Mouse (Mus musculus): ENCODE results near the gene Sox2. TPM values are rescaled to one million over a fixed set of nuclear protein-coding genes. Genes with fewer than 3 reads are reported as not detected.
A peak's percentile ranks its signal among the peaks of the same experiment; 100 is the strongest.

The Sox2 gene
- polyA plus RNA-seq, 1 experiment from 2014 or later: not detected

DNA sequence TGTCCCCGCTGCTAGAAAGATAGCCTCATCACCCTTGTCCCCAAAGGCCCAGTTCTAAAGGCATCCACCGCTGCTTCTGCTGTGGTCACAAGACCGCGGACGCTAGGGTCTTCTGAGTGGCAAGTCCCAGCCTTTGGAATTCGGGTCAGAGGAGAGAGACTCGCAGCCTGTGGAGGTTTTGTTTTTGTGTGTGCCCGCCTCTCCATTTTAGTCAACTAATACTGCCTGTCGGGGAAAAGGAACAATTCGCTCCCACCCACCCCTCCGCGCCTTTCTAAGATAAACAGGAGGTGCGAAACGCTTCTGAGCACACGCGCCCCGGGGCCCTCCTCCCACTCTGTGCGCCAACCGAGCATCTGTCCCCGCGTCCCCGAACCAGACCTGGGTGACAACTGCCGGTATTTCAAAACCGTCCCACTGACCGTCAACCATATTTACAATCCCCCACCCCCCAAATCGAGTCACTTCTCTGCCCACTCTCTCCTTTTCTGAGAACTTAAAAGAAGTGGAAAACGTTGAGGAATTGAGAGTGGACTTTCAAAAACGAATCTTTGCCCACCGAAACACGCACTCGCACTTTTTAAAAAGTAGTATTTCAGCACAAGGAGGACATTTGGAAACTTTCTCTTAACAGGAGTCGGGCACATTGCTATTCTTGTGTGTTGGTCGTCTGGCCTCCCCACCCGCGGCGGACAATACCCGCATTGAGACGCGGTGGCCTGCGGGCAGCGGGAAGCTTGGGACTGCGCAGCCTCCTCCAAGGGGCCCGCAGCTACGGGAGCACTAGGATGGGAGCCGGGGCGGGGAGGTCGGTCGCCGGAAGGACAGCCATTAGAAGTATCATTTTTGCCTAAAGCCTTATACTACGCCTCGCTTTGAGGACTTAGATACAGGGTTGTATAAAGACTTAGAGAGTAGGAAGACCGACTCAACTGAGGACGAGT is 12.8 kb downstream of the Sox2 start:
- no peak for ATAC-seq (ENCODE audit: low read depth)
- no peak overlapping the region for H3K9ac ChIP-seq (ENCODE audit: low read depth, low read length)
- H3K27ac ChIP-seq (ENCODE audit: low read length): no peak overlapping the region
- no peak overlapping the region for H3K4me2 ChIP-seq (ENCODE audit: low read depth, low read length)
- H3K9me3 ChIP-seq (replicated peaks; ENCODE audit: control insufficient read depth, low read length): no peaks in the 10 kb centered on the region
- no peaks in the 10 kb centered on the region for H3K36me3 ChIP-seq (ENCODE audit: control insufficient read depth, insufficient read depth)
- H3K4me1 ChIP-seq (ENCODE audit: control insufficient read depth, low read depth, low read length): peaks cover 4% of the 10 kb centered on the region
- H3K27me3 ChIP-seq (ENCODE audit: control insufficient read depth, insufficient read depth, low read depth, low read length): peaks cover 93% of the 10 kb centered on the region
- 1% methylated on average over 53 of the region's 53 CpGs for WGBS (ENCODE audit: insufficient replicate concordance)
- H3K4me3 ChIP-seq (ENCODE audit: low read depth, low read length): no peak overlapping the region

DNA sequence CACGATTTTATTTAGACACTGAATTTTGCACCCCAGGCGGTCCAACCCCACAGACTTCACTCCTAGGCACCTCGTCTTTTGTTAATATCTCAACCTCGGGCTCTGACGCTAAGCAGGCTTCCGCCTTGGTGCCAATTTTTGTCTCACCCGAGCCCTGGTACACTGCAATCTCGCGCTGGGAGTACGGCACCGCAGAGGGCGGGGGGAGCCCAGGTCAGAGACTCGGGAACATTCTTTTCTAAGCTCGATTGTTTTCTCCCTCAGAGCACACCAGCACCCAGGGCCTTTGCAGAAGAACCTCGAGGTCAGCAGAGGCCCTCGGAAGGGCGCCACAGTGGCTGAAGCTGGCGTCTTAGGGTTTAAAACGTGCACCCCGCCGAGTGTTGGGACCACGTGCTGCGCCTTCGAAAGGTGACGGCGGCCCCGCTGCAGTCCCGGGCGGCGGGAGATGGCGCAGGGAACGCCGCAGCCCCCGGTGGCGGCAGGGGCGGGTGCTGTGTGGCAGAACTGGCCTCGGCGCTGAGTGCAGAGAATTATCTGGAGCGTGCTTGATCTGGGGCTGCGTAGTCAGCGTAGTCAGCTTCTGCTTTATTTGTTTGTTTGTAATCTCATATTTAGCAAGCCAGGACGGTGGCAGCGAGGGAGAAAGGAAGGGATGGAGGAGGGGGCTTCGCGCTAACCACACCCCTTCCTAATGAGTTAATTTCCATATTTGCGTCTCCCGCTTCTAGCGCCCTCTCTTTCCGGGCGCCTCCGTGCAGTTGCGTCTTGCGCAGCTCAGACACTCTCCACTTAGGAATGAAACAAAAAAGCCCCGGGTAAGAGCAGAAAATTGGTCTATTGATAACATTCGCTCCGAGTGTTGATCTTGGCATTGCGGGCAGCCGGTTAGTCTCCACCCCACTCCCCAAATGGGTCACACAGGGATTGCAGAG is 13.8 kb downstream of the Sox2 start:
- H3K36me3 ChIP-seq (ENCODE audit: control insufficient read depth, insufficient read depth): no peaks in the 10 kb centered on the region
- peaks cover 91% of the 10 kb centered on the region for H3K27me3 ChIP-seq (ENCODE audit: control insufficient read depth, insufficient read depth, low read depth, low read length)
- H3K27ac ChIP-seq (ENCODE audit: low read length): no peak overlapping the region
- H3K9me3 ChIP-seq (replicated peaks; ENCODE audit: control insufficient read depth, low read length): no peaks in the 10 kb centered on the region
- H3K4me3 ChIP-seq (ENCODE audit: low read depth, low read length): peak overlapping the region; percentile 27
- ATAC-seq (ENCODE audit: low read depth): no peak
- H3K9ac ChIP-seq (ENCODE audit: low read depth, low read length): no peak overlapping the region
- 1% methylated on average over 58 of the region's 58 CpGs for WGBS (ENCODE audit: insufficient replicate concordance)
- peaks cover 4% of the 10 kb centered on the region for H3K4me1 ChIP-seq (ENCODE audit: control insufficient read depth, low read depth, low read length)
- H3K4me2 ChIP-seq (ENCODE audit: low read depth, low read length): peak overlapping the region; percentile 46

DNA sequence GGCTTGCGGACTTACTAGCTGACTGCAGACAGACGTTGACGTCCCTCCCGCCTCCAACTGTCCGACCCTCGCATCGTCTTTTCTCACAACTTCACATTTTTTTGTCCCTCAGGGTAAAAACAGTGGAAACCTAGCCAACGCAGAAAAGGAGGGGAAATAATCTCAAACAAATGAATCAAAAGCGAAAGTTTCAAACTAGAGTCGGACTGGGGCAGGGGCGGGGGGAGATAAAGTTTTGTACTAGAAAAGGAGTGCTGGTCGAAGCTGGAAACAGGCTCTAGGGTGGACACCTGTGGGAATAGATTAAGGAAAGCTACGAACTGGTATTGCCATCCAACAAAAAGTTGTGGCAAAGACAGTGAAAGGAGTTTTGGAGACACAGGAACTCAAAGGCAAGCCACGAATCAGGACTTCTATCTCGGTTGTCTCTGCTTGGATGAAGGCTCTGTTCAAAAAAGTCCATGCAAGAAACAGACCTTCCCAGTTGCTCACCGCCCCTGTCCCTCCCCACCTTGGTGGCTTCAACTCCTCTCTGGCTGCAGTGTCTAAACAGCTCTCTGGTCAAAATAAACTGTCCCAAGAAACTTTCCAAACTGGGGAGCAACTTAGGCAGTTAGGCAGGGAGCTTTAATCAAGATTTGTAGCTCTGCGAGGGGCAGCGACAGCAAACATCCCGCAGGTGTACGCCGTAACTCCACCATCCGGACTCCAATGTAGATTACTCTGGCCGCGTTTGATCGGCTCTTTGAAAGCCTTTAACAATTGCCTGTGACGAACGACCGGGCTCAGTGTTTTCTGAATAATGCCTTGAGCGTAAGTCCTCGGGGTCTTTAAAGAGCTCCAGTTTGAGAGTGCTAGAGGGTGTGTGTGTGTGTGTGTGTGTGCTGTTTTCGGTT is 14.7 kb downstream of the Sox2 start:
- H3K27ac ChIP-seq (ENCODE audit: low read length): no peak overlapping the region
- no peak for ATAC-seq (ENCODE audit: low read depth)
- H3K4me3 ChIP-seq (ENCODE audit: low read depth, low read length): peak overlapping the region; percentile 27
- H3K27me3 ChIP-seq (ENCODE audit: control insufficient read depth, insufficient read depth, low read depth, low read length): peaks cover 92% of the 10 kb centered on the region
- under 1% methylated on average over 31 of the region's 31 CpGs for WGBS (ENCODE audit: insufficient replicate concordance)
- H3K36me3 ChIP-seq (ENCODE audit: control insufficient read depth, insufficient read depth): no peaks in the 10 kb centered on the region
- H3K9me3 ChIP-seq (replicated peaks; ENCODE audit: control insufficient read depth, low read length): no peaks in the 10 kb centered on the region
- peak overlapping the region; percentile 46 for H3K4me2 ChIP-seq (ENCODE audit: low read depth, low read length)
- no peak overlapping the region for H3K9ac ChIP-seq (ENCODE audit: low read depth, low read length)
- peaks cover 4% of the 10 kb centered on the region for H3K4me1 ChIP-seq (ENCODE audit: control insufficient read depth, low read depth, low read length)

DNA sequence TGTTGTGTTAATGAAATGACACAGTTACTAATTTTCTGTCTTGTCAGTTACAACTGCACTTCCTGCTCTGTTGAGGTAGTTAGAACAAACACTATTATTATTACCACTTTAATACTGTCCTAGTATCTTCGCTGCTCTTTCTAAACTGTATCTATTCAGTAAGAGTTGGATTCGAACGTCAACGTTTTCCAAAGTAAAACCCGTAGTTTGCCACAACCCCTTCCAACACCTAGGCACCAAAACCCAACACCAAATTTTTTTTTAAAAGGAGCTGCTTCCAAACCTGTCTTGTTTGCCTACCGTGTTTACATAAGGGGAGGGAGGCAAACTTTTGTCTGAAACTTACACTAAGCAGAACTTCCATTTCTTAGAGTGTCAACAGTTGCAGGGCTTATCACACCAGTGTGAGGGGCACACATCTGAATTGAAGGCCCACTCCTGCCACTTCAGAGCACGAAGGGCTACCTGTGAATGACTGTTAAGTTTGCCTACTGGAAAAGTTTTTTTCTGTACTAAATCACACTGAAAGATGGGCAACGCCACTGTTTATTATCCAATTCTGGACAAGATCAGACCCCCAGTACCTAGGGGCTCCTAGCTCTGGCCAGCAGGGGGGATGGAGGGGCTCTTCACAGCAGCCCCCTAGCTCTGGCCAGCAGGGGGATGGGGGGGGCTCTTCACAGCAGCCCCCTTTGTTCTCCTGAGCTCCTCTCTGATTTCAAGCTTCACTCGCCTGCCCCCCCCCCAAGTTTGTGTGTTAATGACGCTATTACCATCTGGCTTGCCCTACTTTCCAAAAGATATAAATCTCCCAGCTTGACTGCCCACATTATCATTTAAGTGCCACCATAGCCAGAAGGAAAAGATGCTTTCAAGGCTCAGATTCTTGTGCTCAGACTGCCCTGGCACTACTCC is 15.8 kb downstream of the Sox2 start:
- ATAC-seq (ENCODE audit: low read depth): no peak

DNA sequence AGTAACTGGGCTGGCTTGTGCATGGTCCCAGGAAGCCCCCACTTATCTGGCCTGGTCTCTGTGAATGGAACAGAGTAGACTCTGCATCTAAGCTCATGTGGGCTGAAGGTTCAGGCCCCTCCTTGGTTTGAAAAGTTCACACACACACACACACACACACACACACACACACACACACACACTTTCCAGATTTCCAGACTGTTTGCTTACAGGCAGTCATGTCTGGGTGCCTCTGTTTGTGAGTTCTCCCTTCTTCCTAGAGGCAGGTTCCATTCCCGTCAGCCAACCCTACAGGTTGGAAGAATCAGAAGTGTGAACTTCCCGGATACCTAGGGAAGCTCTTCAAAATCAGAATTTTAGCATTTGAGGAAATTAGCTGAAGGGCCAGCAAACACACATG is 17.0 kb downstream of the Sox2 start:
- Histone ChIP-seq H3K27me3 (ENCODE audit: control insufficient read depth, insufficient read depth, low read depth, low read length) (peaks cover 80% of the 10 kb centered on the region), H3K9ac (ENCODE audit: low read depth, low read length) (no peak overlapping the region), H3K27ac (ENCODE audit: low read length) (no peak overlapping the region), H3K4me2 (ENCODE audit: low read depth, low read length) (no peak overlapping the region), H3K4me3 (ENCODE audit: low read depth, low read length) (no peak overlapping the region), H3K4me1 (ENCODE audit: control insufficient read depth, low read depth, low read length) (peaks cover 4% of the 10 kb centered on the region), H3K36me3 (ENCODE audit: control insufficient read depth, insufficient read depth) (no peaks in the 10 kb centered on the region), H3K9me3 (replicated peaks; ENCODE audit: control insufficient read depth, low read length) (no peaks in the 10 kb centered on the region)
- WGBS (ENCODE audit: insufficient replicate concordance): 14% methylated on average over 2 of the region's 2 CpGs
- ATAC-seq (ENCODE audit: low read depth): no peak

More for the DNA sequence above, 15.8 kb downstream of the Sox2 start:
- no peaks in the 10 kb centered on the region for H3K9me3 ChIP-seq (replicated peaks; ENCODE audit: control insufficient read depth, low read length)
- H3K9ac ChIP-seq (ENCODE audit: low read depth, low read length): no peak overlapping the region
- H3K4me3 ChIP-seq (ENCODE audit: low read depth, low read length): no peak overlapping the region
- H3K36me3 ChIP-seq (ENCODE audit: control insufficient read depth, insufficient read depth): no peaks in the 10 kb centered on the region
- H3K4me2 ChIP-seq (ENCODE audit: low read depth, low read length): no peak overlapping the region
- H3K4me1 ChIP-seq (ENCODE audit: control insufficient read depth, low read depth, low read length): peaks cover 4% of the 10 kb centered on the region
- no peak overlapping the region for H3K27ac ChIP-seq (ENCODE audit: low read length)
- WGBS (ENCODE audit: insufficient replicate concordance): 4% methylated on average over 9 of the region's 10 CpGs
- peaks cover 91% of the 10 kb centered on the region for H3K27me3 ChIP-seq (ENCODE audit: control insufficient read depth, insufficient read depth, low read depth, low read length)

DNA sequence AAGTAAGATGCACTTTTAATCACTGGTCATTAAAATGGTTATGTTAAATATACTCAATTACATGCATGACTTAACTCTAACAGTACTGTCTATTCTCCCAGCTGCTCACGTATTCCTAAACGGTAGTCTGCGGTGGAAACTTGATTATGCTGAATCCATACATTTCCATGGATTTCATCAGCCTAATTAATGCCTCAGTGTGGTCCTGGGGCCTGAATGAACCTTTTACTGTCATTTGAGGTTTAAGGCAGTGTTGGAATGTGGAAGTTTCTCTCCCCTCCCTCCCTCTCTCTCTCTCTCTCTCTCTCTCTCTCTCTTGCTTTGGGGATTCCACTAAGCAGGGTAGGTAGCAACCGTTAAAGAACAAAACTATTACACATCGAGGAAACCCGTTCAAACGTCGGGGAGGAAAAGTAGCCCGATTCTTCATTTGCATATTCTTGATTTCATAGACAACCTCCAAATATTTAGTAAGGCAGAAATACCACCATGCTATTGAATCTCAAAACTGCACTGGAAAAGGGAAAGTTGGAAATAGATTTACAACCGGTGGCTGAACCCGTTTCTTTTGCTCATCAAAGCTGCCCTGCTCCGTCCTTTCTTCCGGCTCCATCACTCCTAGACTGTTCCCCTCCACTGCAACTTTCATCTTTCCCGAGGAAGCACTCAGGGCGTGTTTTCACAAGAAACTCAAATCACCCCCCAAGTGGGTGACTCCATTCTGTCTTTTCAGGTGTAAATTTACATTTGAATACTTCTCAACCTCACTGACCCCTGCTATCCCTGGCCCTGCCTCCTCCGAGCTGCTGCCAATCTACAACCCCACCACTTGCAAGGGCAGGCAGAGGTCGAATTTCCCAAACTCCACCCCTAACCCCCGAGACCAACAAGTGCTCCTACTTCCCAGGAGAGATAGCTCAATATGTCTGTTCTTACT is 17.9 kb downstream of the Sox2 start:
- H3K27ac ChIP-seq (ENCODE audit: low read length): no peak overlapping the region
- no peak overlapping the region for H3K4me3 ChIP-seq (ENCODE audit: low read depth, low read length)
- no peak overlapping the region for H3K4me2 ChIP-seq (ENCODE audit: low read depth, low read length)
- 7% methylated on average over 18 of the region's 18 CpGs for WGBS (ENCODE audit: insufficient replicate concordance)
- H3K36me3 ChIP-seq (ENCODE audit: control insufficient read depth, insufficient read depth): no peaks in the 10 kb centered on the region
- no peak for ATAC-seq (ENCODE audit: low read depth)
- H3K4me1 ChIP-seq (ENCODE audit: control insufficient read depth, low read depth, low read length): peaks cover 4% of the 10 kb centered on the region
- no peaks in the 10 kb centered on the region for H3K9me3 ChIP-seq (replicated peaks; ENCODE audit: control insufficient read depth, low read length)
- H3K27me3 ChIP-seq (ENCODE audit: control insufficient read depth, insufficient read depth, low read depth, low read length): peaks cover 78% of the 10 kb centered on the region
- no peak overlapping the region for H3K9ac ChIP-seq (ENCODE audit: low read depth, low read length)

DNA sequence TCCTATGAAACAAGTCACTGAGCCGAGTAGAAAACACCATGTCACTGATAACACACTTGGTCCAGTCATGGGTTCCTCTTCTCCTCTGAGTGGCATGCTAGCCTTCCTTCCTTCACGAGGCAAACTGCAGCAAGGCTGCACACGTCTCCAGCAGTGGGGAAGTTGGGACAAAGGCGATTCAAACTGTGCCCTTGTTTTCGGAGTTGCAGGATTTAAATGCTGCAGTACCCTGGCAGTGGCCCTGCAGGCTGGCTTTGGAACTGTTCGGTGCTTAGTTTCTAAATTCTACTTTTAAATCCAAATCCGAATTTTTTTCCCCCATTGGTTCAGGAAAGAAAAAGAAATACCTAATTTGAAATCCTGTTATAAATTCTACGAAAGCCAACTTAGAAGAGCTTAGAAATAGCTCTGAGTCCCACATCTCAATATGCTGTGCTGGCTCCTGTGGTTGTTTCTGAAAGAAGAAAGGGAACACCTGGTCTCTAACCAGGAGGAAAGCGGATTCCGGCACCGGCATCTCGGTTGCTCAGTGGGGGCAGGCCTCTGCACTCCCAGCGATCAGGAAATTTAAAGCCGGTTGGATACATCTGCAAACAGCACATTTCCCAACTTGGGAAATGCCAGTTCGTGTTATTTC is 20.9 kb downstream of the Sox2 start:
- Histone ChIP-seq H3K9ac (ENCODE audit: low read depth, low read length) (no peak overlapping the region), H3K4me3 (ENCODE audit: low read depth, low read length) (no peak overlapping the region), H3K4me1 (ENCODE audit: control insufficient read depth, low read depth, low read length) (no peaks in the 10 kb centered on the region), H3K9me3 (replicated peaks; ENCODE audit: control insufficient read depth, low read length) (no peaks in the 10 kb centered on the region), H3K36me3 (ENCODE audit: control insufficient read depth, insufficient read depth) (no peaks in the 10 kb centered on the region), H3K27me3 (ENCODE audit: control insufficient read depth, insufficient read depth, low read depth, low read length) (peaks cover 49% of the 10 kb centered on the region), H3K4me2 (ENCODE audit: low read depth, low read length) (no peak overlapping the region), H3K27ac (ENCODE audit: low read length) (no peak overlapping the region)
- 6% methylated on average over 15 of the region's 15 CpGs for WGBS (ENCODE audit: insufficient replicate concordance)
- no peak for ATAC-seq (ENCODE audit: low read depth)

Measured in liver, embryonic 16.5 days (tissue).